Mouse (Mus musculus) cortical plate, adult 2 months (tissue): ENCODE data around the gene Sumf1.

Experiments
- CTCF ChIP-seq: fragments of 200-500 bp; IDR thresholded peaks from 2 replicates; pipeline ENCODE4 v1.5.1; 2011; ENCODE audit warnings: mild to moderate bottlenecking, control low read depth, low read length; ENCODE audit not compliant: insufficient read depth; ENCODE audit errors: extremely low read depth
- POLR2A ChIP-seq: fragments of 200-500 bp; IDR thresholded peaks from 2 replicates; pipeline ENCODE4 v1.6.1; 2011; ENCODE audit warnings: mild to moderate bottlenecking, low read length, control low read depth; ENCODE audit not compliant: insufficient read depth; ENCODE audit errors: extremely low read depth

DNA sequence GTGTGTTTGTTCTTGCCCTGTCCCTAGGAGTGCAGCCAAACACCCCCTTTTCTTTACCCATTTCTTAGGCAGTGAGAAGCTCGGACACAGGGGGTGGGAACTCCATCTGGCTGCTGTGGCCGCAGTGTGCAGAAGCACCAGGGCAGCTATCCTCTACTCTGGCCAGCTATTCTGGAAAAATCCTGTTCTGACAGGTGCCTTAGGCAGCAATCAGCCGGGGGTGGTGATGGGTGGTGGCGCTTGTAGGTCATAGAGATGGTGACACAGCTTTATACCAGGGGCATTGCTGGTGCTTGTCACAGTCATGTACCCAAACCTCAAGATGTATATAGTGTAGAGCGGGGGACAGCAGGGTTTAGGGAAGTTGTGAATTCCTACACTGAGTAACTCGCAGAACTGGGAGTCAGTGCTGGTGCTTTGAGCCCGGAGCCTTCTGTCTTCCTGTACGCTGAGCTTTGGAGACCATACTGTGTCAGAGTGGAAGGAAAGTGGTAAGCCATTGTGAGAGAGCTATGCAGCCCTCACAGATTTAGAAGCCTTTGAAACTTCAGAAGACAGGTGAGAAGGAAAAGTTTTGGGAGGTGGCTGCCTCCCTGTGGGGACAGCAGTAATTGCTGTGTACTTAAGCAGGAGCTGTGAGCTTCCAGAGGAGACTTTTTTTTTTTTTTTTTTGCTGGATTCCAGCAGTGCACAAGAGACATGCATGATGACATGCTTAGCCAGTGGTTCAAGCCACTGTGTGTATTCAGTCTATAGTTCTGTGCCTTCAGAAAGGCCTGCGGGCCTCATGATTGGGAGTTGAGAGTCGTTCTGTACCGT is 46.7 kb upstream of the Sumf1 start:
- 0 out of 2 replicates have a peak, but pooled peaks have one; percentile 19 for TF ChIP-seq CTCF
- TF ChIP-seq POLR2A, result no peak
